ENCODE assay signal across 8 mouse cellular contexts in genomic region chr6:119174307-119175074, GRCm38 (mm10). TPM values are rescaled to one million over a fixed set of nuclear protein-coding genes. Genes with fewer than 3 reads are reported as not detected.
DNase-seq lines count a peak whose midpoint lies in the region; ATAC-seq and TF ChIP-seq lines count a peak whose summit lies in the region.

No protein-coding gene starts in this region.

- H3K4me1 ChIP-seq in heart, embryonic 12.5 days (replicated peaks), result peaks cover 50% of the 10 kb centered on the region
- no peaks in the 10 kb centered on the region for H3K4me1 ChIP-seq in bone marrow, adult 2 months (ENCODE audit: control insufficient read depth, insufficient read depth, low read length)
- peaks cover 24% of the 10 kb centered on the region for H3K4me1 ChIP-seq in hindbrain, embryonic 10.5 days (replicated peaks)
- H3K4me1 ChIP-seq in midbrain, embryonic 10.5 days, result peaks cover 40% of the 10 kb centered on the region

- no peaks in the 10 kb centered on the region for H3K27me3 ChIP-seq in heart, embryonic 12.5 days (replicated peaks)
- no peaks in the 10 kb centered on the region for H3K27me3 ChIP-seq in hindbrain, embryonic 10.5 days (ENCODE audit: insufficient read depth, poor library complexity, severe bottlenecking)
- no peaks in the 10 kb centered on the region for H3K27me3 ChIP-seq in midbrain, embryonic 10.5 days (ENCODE audit: low read depth, poor library complexity, severe bottlenecking)

- ATAC-seq in heart, embryonic 12.5 days (ENCODE audit: insufficient number of reproducible peaks, low FRiP score), result no peak

- no peak for DNase-seq in heart, postnatal 4 days
- no peak for DNase-seq in hindbrain, embryonic 10.5 days (ENCODE audit: low spot score)
- DNase-seq in midbrain, embryonic 10.5 days (ENCODE audit: low spot score), result no peak
- no peak for DNase-seq in ovary, adult 18-20 months (ENCODE audit: low spot score)
- DNase-seq in embryo, embryonic 9.5 days (ENCODE audit: extremely low spot score), result no peak
- no peak for DNase-seq in layer of hippocampus, adult 18-20 months (ENCODE audit: low spot score in 2 of 2)

- H3K9ac ChIP-seq in heart, embryonic 12.5 days, result peak overlapping the region; percentile 83

- no peaks in the 10 kb centered on the region for H3K36me3 ChIP-seq in heart, embryonic 12.5 days
- no peaks in the 10 kb centered on the region for H3K36me3 ChIP-seq in hindbrain, embryonic 10.5 days
- no peaks in the 10 kb centered on the region for H3K36me3 ChIP-seq in midbrain, embryonic 10.5 days

- no peak for TF ChIP-seq POLR2A in bone marrow, adult 2 months (IDR thresholded peaks at IDR 0.05; ENCODE audit: borderline replicate concordance, control insufficient read depth, low read depth, low read length)

- H3K9me3 ChIP-seq in heart, embryonic 12.5 days (replicated peaks), result no peaks in the 10 kb centered on the region
- no peaks in the 10 kb centered on the region for H3K9me3 ChIP-seq in hindbrain, embryonic 10.5 days
- H3K9me3 ChIP-seq in midbrain, embryonic 10.5 days (replicated peaks), result no peaks in the 10 kb centered on the region

- peak overlapping the region; percentile 76 for H3K4me2 ChIP-seq in heart, embryonic 12.5 days

- peak overlapping the region; percentile 88; the same call in 1 of the 2 replicates for H3K27ac ChIP-seq in heart, embryonic 12.5 days (ENCODE audit: poor library complexity, severe bottlenecking)
- no peak overlapping the region for H3K27ac ChIP-seq in bone marrow, adult 2 months (ENCODE audit: control insufficient read depth, insufficient read depth, low read depth, low read length, poor library complexity)
- peak overlapping the region; percentile 98 for H3K27ac ChIP-seq in hindbrain, embryonic 10.5 days
- H3K27ac ChIP-seq in midbrain, embryonic 10.5 days (replicated peaks), result peak overlapping the region; percentile 99

- peak overlapping the region; percentile 81 for H3K4me3 ChIP-seq in heart, embryonic 12.5 days
- peak overlapping the region; percentile 8 for H3K4me3 ChIP-seq in bone marrow, adult 2 months (replicated peaks; ENCODE audit: control insufficient read depth, low read depth, low read length)
- H3K4me3 ChIP-seq in hindbrain, embryonic 10.5 days, result peak overlapping the region; percentile 82
- peak overlapping the region; percentile 90 for H3K4me3 ChIP-seq in midbrain, embryonic 10.5 days

- WGBS in heart, embryonic 12.5 days, result 57% methylated on average over 12 of the region's 12 CpGs
- WGBS in bone marrow, adult 2 months, result 53% methylated on average over 12 of the region's 12 CpGs
- 56% methylated on average over 12 of the region's 12 CpGs for WGBS in hindbrain, embryonic 10.5 days
- 53% methylated on average over 12 of the region's 12 CpGs for WGBS in midbrain, embryonic 10.5 days

- TF ChIP-seq CTCF in bone marrow, adult 2 months (IDR thresholded peaks at IDR 0.05; ENCODE audit: control insufficient read depth, insufficient read depth, low read length), result no peak

RNA-seq across cellular contexts. Expression of gene Dcp1b, which starts 0.6 kb away (rescaled TPM):
- 6.3 TPM in 2 replicates for polyA plus RNA-seq in heart, embryonic 12.5 days (2016; fragmentation: Nextera tagmentation; extraction: Ambion mirVana)
- total RNA-seq in heart, postnatal 4 days (2021), result 1 to 10 TPM; 4.4 to 4.5 TPM
- 2.9 and 4.3 TPM in 2 replicates for polyA plus RNA-seq in bone marrow, adult 2 months (2011; ENCODE audit: insufficient read depth, insufficient read length, low replicate concordance, missing spikeins)
- polyA plus RNA-seq in hindbrain, embryonic 10.5 days (2016; fragmentation: Nextera tagmentation; extraction: Ambion mirVana), result 10.0 and 11.1 TPM in 2 replicates
- 10.5 and 13.8 TPM in 2 replicates for polyA plus RNA-seq in midbrain, embryonic 10.5 days (2016; fragmentation: Nextera tagmentation; extraction: Ambion mirVana)
- 10 to 100 TPM; 16.9 to 18.7 TPM for total RNA-seq in layer of hippocampus, adult 18-20 months (2021)

RNA-seq across cellular contexts. Expression of gene Cacna1c, which starts 21.7 kb away (rescaled TPM):
- polyA plus RNA-seq in heart, embryonic 12.5 days (2016; fragmentation: Nextera tagmentation; extraction: Ambion mirVana), result 58.1 and 63.4 TPM in 2 replicates
- 100 to 1,000 TPM; 233 to 249 TPM for total RNA-seq in heart, postnatal 4 days (2021)
- polyA plus RNA-seq in bone marrow, adult 2 months (2011; ENCODE audit: insufficient read depth, insufficient read length, low replicate concordance, missing spikeins), result 1.4 and 3.1 TPM in 2 replicates
- polyA plus RNA-seq in hindbrain, embryonic 10.5 days (2016; fragmentation: Nextera tagmentation; extraction: Ambion mirVana), result 2.7 and 2.8 TPM in 2 replicates
- 1.4 and 1.5 TPM in 2 replicates for polyA plus RNA-seq in midbrain, embryonic 10.5 days (2016; fragmentation: Nextera tagmentation; extraction: Ambion mirVana)
- total RNA-seq in layer of hippocampus, adult 18-20 months (2021), result 10 to 100 TPM; 73.0 to 73.5 TPM

Comparison
In these comparisons a context has a peak if more than half of its experiments do, and no peak if none do; other contexts are left out.
1. H3K4me3 ChIP-seq: peak in every context shown above with its lines; median percentile 90 in midbrain, embryonic 10.5 days; 82 in hindbrain, embryonic 10.5 days; 81 in heart, embryonic 12.5 days; 8 in bone marrow, adult 2 months.
2. RNA of gene Cacna1c, which starts 21.7 kb away (polyA plus RNA-seq): 58.1 to 63.4 TPM in heart, embryonic 12.5 days; 1.4 to 3.1 TPM in bone marrow, adult 2 months, 2.7 to 2.8 TPM in hindbrain, embryonic 10.5 days and 1.4 to 1.5 TPM in midbrain, embryonic 10.5 days; every median in the first group is over 10 times any median in the second.